Mouse (Mus musculus): ENCODE measurements around the gene Lamc1. TPM values are rescaled to one million over a fixed set of nuclear protein-coding genes. Genes with fewer than 3 reads are reported as not detected.

Lamc1 gene
- polyA plus RNA-seq, 1 experiment from 2014 or later = 62.6 TPM

GRCm38 (mm10) chr1:153188081-153188480 is 144.5 kb downstream of the Lamc1 start:
- H3K36me3 ChIP-seq = no peaks in the 10 kb centered on the region
- 62% methylated on average over 3 of the region's 3 CpGs for WGBS
- H3K4me3 ChIP-seq = no peak overlapping the region

DNA sequence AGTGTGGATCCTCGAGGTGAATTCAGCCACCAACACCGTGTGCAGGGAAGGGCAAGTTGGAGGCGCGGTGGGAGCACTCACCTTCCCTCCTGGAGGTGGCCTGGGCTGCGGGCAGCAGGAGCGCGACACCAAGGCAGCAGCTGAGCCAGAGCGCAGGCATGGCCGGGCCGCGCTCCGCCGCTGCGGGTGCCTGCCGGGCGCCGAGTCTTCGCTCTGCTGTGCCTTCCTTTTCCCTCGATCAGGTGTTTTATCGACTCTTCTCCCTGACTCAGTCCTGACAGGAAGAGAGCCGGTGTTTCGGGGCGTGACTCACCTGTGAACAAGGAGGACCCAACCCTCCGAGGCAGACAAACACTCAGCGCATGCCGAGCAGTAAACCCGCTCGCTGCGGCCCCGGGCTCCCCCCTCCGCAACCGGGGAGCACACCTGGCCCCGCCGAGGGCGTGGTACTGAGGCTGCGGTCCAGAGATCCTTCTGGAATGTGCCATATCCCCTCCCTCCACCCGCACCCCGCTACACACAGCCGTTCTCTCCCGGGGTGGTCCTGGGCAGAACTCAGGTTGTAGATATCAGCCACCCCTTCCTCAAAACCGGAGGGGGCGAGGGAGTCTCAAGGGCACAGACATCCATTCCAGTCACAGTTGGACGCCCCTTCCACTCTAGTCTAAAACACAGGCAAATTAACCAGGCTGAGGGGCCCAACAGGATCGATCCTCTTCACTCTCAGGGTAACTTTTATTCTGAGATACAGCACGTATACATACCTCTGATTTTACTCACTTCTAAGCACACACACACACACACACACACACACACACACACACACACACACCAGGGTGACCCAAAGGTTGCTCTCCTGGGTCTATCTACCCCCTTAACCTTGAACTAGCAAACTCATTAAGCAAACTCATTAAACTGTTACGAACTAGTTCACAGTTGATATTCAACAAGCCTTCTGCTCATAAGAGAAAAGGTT is 146.5 kb downstream of the Lamc1 start, which contains the start of gene Lamc2:
Gene Lamc2, minus strand, starts transcription at position 620 of the 976 bp plus-strand sequence.
- 3% methylated on average over 46 of the region's 46 CpGs for WGBS
- H3K27ac ChIP-seq = peak within 1 kb of the TSS; percentile 84

More at GRCm38 (mm10) chr1:153188081-153188480, 144.5 kb downstream of the Lamc1 start:
- peaks cover 30% of the 10 kb centered on the region for H3K27me3 ChIP-seq (ENCODE audit: insufficient read depth, poor library complexity, severe bottlenecking)
- H3K9me3 ChIP-seq = no peaks in the 10 kb centered on the region
- no peak overlapping the region for H3K27ac ChIP-seq
- peaks cover 39% of the 10 kb centered on the region for H3K4me1 ChIP-seq
- no peak for DNase-seq (ENCODE audit: low spot score)

GRCm38 (mm10) chr1:153180586-153181289 is 151.8 kb downstream of the Lamc1 start:
- H3K27ac ChIP-seq = no peak overlapping the region
- H3K4me3 ChIP-seq = no peak overlapping the region
- H3K9me3 ChIP-seq = no peaks in the 10 kb centered on the region
- peaks cover 19% of the 10 kb centered on the region for H3K27me3 ChIP-seq (ENCODE audit: insufficient read depth, poor library complexity, severe bottlenecking)
- 60% methylated on average over 9 of the region's 9 CpGs for WGBS
- H3K36me3 ChIP-seq = no peaks in the 10 kb centered on the region
- DNase-seq (ENCODE audit: low spot score) = no peak
- peaks cover 5% of the 10 kb centered on the region for H3K4me1 ChIP-seq

More for the DNA sequence above, 146.5 kb downstream of the Lamc1 start, which contains the start of gene Lamc2:
- peaks cover 23% of the 10 kb centered on the region for H3K4me1 ChIP-seq
- no peaks in the 10 kb centered on the region for H3K9me3 ChIP-seq
- H3K27me3 ChIP-seq (ENCODE audit: insufficient read depth, poor library complexity, severe bottlenecking) = peaks cover 30% of the 10 kb centered on the region
- no peaks in the 10 kb centered on the region for H3K36me3 ChIP-seq
- H3K4me3 ChIP-seq = peak within 1 kb of the TSS; percentile 64
- no peak for DNase-seq (ENCODE audit: low spot score)

GRCm38 (mm10) chr1:153180160-153180559 is 152.4 kb downstream of the Lamc1 start:
- Histone ChIP-seq H3K4me1 (0 out of 2 replicates have a peak, but pooled peaks cover 3% of the 10 kb centered on the region), H3K27me3 (ENCODE audit: insufficient read depth, poor library complexity, severe bottlenecking) (peaks cover 13% of the 10 kb centered on the region; the same call in 1 of the 2 replicates), H3K4me3 (no peak overlapping the region), H3K9me3 (no peaks in the 10 kb centered on the region), H3K36me3 (no peaks in the 10 kb centered on the region), H3K27ac (no peak overlapping the region)
- WGBS = 77% methylated on average over 4 of the region's 4 CpGs
- no peak for DNase-seq (ENCODE audit: low spot score)

GRCm38 (mm10) chr1:153174801-153175200 is 157.8 kb downstream of the Lamc1 start:
- Histone ChIP-seq H3K27me3 (ENCODE audit: insufficient read depth, poor library complexity, severe bottlenecking) (no peaks in the 10 kb centered on the region), H3K36me3 (no peaks in the 10 kb centered on the region), H3K4me1 (peaks cover 29% of the 10 kb centered on the region), H3K9me3 (no peaks in the 10 kb centered on the region), H3K4me3 (no peak overlapping the region), H3K27ac (peak overlapping the region; percentile 10; the same call in 1 of the 2 replicates)
- WGBS = 41% methylated on average over 12 of the region's 12 CpGs
- no peak for DNase-seq (ENCODE audit: low spot score)

DNA sequence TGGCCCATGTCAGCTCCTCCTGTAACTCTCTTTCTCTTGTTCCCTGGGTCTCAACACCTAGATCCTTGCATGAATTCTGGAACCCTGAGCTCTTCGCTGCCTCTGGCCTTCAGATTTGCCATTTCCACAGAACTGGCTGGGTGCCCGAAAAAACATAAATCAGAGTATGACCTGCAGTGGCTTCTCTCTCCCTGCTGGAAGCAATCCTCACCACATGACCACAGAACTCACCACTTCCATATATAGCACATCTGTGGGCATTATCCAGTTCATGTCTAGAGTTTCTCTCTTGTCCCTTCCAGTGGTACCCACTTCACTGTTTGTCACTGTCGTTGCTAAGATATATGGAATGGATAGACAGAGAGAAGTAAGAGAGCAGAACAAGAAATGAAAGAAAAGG is 159.3 kb downstream of the Lamc1 start:
- 48% methylated on average over 3 of the region's 3 CpGs for WGBS
- H3K27me3 ChIP-seq (ENCODE audit: insufficient read depth, poor library complexity, severe bottlenecking) = no peaks in the 10 kb centered on the region
- peaks cover 29% of the 10 kb centered on the region for H3K4me1 ChIP-seq
- no peak overlapping the region for H3K4me3 ChIP-seq
- no peaks in the 10 kb centered on the region for H3K36me3 ChIP-seq
- no peak for DNase-seq (ENCODE audit: low spot score)
- H3K9me3 ChIP-seq = no peaks in the 10 kb centered on the region
- peak overlapping the region; percentile 82 for H3K27ac ChIP-seq

GRCm38 (mm10) chr1:153172291-153172731 is 160.3 kb downstream of the Lamc1 start:
- Histone ChIP-seq H3K36me3 (no peaks in the 10 kb centered on the region), H3K9me3 (no peaks in the 10 kb centered on the region), H3K4me3 (no peak overlapping the region), H3K27ac (peak overlapping the region; percentile 82), H3K27me3 (ENCODE audit: insufficient read depth, poor library complexity, severe bottlenecking) (no peaks in the 10 kb centered on the region), H3K4me1 (peaks cover 29% of the 10 kb centered on the region)
- no peak for DNase-seq (ENCODE audit: low spot score)
- 7% methylated on average over 9 of the region's 9 CpGs for WGBS

DNA sequence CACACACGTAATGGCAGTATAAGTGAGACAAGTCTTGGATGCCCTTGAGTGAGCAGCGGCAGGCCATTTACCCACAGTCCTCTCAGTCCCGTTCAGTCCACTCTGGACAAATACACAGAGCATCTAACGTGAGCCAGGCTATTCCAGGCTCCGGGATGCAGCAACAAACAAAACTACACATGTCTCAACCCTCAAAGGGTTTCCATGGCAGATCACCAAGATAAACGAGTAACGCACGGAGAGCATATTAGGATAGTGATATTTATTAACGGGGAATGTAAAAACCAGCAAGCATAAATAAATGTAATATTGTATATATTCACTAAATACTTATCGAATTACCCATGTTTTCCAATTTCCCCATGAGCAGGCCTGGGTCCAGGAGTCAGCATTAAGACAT is 161.6 kb downstream of the Lamc1 start:
- no peak for DNase-seq (ENCODE audit: low spot score)
- WGBS = 88% methylated on average over 10 of the region's 10 CpGs
- no peak overlapping the region for H3K4me3 ChIP-seq

More for the DNA sequence above, 161.6 kb downstream of the Lamc1 start:
- Histone ChIP-seq H3K27me3 (ENCODE audit: insufficient read depth, poor library complexity, severe bottlenecking) (no peaks in the 10 kb centered on the region), H3K9me3 (no peaks in the 10 kb centered on the region), H3K27ac (no peak overlapping the region), H3K4me1 (peaks cover 29% of the 10 kb centered on the region), H3K36me3 (no peaks in the 10 kb centered on the region)

Other genes starting within 250 kb of the Lamc1 start
- gene Lamc2, start 146.3 kb downstream of the Lamc1 start, polyA plus RNA-seq (2016; fragmentation: Nextera tagmentation; extraction: Ambion mirVana) = 4.9 and 5.6 TPM in 2 replicates
- 0.17 and 0.20 TPM in 2 replicates for gene Shcbp1l, start 92.4 kb upstream of the Lamc1 start, polyA plus RNA-seq (2016; fragmentation: Nextera tagmentation; extraction: Ambion mirVana)
- 22.8 and 25.1 TPM in 2 replicates for gene Dhx9, start 154.9 kb upstream of the Lamc1 start, polyA plus RNA-seq (2016; fragmentation: Nextera tagmentation; extraction: Ambion mirVana)
- gene Npl, start 217.3 kb upstream of the Lamc1 start, polyA plus RNA-seq (2016; fragmentation: Nextera tagmentation; extraction: Ambion mirVana) = 8.0 and 8.4 TPM in 2 replicates

Data from heart, embryonic 10.5 days (tissue).